Mouse (Mus musculus) ES-Bruce4 (cell line): ENCODE measurements around the gene Dcps. TPM values are rescaled to one million over a fixed set of nuclear protein-coding genes. Genes with fewer than 3 reads are reported as not detected.
A peak's percentile ranks its signal among the peaks of the same experiment; 100 is the strongest.

ENCODE experiments used
- H3K27ac ChIP-seq: 2 replicates; pipeline ENCODE4 v1.5.1; 2012; ENCODE audit warnings: low read length, inconsistent platforms; ENCODE audit not compliant: insufficient read depth
- H3K27me3 ChIP-seq: 2 replicates; pipeline ENCODE4 v1.6.1; 2012; ENCODE audit warnings: mild to moderate bottlenecking, low read length, inconsistent platforms; ENCODE audit not compliant: control insufficient read depth, poor library complexity, insufficient read depth, severe bottlenecking
- H3K36me3 ChIP-seq: 2 replicates; pipeline ENCODE4 v1.6.1; 2012; ENCODE audit warnings: inconsistent platforms, mild to moderate bottlenecking, low read length, moderate library complexity; ENCODE audit not compliant: control insufficient read depth, poor library complexity, insufficient read depth, severe bottlenecking
- H3K4me1 ChIP-seq: one replicate; pipeline ENCODE4 v1.8.1; 2011; ENCODE audit warnings: low read length; ENCODE audit not compliant: control insufficient read depth, insufficient read depth
- H3K4me3 ChIP-seq: 2 replicates; pipeline ENCODE4 v1.5.1; 2011; ENCODE audit warnings: low read depth, mild to moderate bottlenecking, low read length
- H3K9ac ChIP-seq: 2 replicates; pipeline ENCODE4 v1.6.1; 2012; ENCODE audit warnings: low read depth, mild to moderate bottlenecking, inconsistent platforms; ENCODE audit not compliant: poor library complexity, severe bottlenecking
- H3K9me3 ChIP-seq: replicated peaks from 2 replicates; pipeline ENCODE4 v1.6.1; 2012; ENCODE audit warnings: mild to moderate bottlenecking, low read length, inconsistent platforms; ENCODE audit not compliant: control insufficient read depth, poor library complexity, insufficient read depth, severe bottlenecking
- CTCF ChIP-seq: IDR thresholded peaks from one replicate; pipeline ENCODE4 v1.8.1; 2011; ENCODE audit warnings: low read depth, low read length
- EP300 ChIP-seq: IDR thresholded peaks from 2 replicates; pipeline ENCODE4 v1.6.1; 2011; ENCODE audit warnings: low read depth, low read length; ENCODE audit not compliant: insufficient read depth
- POLR2A ChIP-seq: IDR thresholded peaks from one replicate; pipeline ENCODE4 v1.8.1; 2011; ENCODE audit warnings: low read length; ENCODE audit not compliant: insufficient read depth
- polyA plus RNA-seq: library from polyadenylated mRNA; stranded (reverse); fragments of >200 nt; gene quantifications from 2 replicates; pipeline ENCODE4 v1.2.4, GENCODE M21; 2011; ENCODE audit warnings: low read depth; ENCODE audit not compliant: missing spikeins, insufficient read depth, insufficient read length

Gene Dcps
- polyA plus RNA-seq, 1 experiment: 41.4 TPM

- H3K9ac ChIP-seq: no peak overlapping the region
- H3K27me3 ChIP-seq: no peaks in the 10 kb centered on the region
- no peaks in the 10 kb centered on the region for H3K4me1 ChIP-seq
- H3K36me3 ChIP-seq: no peaks in the 10 kb centered on the region
- no peak overlapping the region for H3K4me3 ChIP-seq
- H3K27ac ChIP-seq: no peak overlapping the region
- TF ChIP-seq POLR2A: no peak
- no peak for TF ChIP-seq EP300
- no peak for TF ChIP-seq CTCF
- H3K9me3 ChIP-seq: no peaks in the 10 kb centered on the region
These were observed 53.2 kb downstream of the Dcps start for GRCm38 (mm10) chr9:35122551-35123266.

DNA sequence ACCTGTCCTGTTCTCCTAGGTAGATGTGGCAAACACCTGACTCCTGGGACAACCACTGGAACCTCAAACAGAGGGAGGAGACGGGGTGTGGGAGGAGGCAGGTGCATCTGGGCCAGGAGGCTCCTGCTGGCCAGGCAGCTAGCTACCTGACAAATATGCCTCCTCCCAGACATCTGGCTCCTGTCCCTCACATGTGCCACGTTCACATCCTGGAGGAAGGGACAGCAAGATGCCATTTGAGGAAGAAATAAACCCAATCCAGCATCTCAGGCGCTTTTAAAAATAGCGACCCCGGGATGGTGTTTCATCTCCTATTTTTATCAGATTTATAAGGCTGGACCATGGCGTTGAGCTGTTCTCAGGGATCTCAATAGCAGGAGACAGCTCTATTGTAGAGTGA is 56.7 kb downstream of the Dcps start, which contains the start of gene St3gal4:
St3gal4 (minus strand) TSS at position 101 of the 400 bp plus-strand sequence.
- H3K27ac ChIP-seq: no peak within 1 kb of the TSS
- H3K27me3 ChIP-seq: no peaks in the 10 kb centered on the region

GRCm38 (mm10) chr9:35118563-35118962 is 57.3 kb downstream of the Dcps start:
- no peak for TF ChIP-seq POLR2A
- TF ChIP-seq EP300: no peak
- no peak for TF ChIP-seq CTCF
- Histone ChIP-seq H3K27me3 (no peaks in the 10 kb centered on the region), H3K27ac (no peak overlapping the region), H3K4me1 (peaks cover 1% of the 10 kb centered on the region), H3K4me3 (no peak overlapping the region), H3K9me3 (no peaks in the 10 kb centered on the region), H3K36me3 (no peaks in the 10 kb centered on the region), H3K9ac (no peak overlapping the region)

More for the DNA sequence above, 56.7 kb downstream of the Dcps start, which contains the start of gene St3gal4:
- TF ChIP-seq POLR2A (no peak), EP300 (no peak), CTCF (no peak)
- H3K9me3 ChIP-seq: no peaks in the 10 kb centered on the region
- H3K9ac ChIP-seq: no peak within 1 kb of the TSS
- no peaks in the 10 kb centered on the region for H3K36me3 ChIP-seq
- no peak within 1 kb of the TSS for H3K4me3 ChIP-seq
- peaks cover 1% of the 10 kb centered on the region for H3K4me1 ChIP-seq

DNA sequence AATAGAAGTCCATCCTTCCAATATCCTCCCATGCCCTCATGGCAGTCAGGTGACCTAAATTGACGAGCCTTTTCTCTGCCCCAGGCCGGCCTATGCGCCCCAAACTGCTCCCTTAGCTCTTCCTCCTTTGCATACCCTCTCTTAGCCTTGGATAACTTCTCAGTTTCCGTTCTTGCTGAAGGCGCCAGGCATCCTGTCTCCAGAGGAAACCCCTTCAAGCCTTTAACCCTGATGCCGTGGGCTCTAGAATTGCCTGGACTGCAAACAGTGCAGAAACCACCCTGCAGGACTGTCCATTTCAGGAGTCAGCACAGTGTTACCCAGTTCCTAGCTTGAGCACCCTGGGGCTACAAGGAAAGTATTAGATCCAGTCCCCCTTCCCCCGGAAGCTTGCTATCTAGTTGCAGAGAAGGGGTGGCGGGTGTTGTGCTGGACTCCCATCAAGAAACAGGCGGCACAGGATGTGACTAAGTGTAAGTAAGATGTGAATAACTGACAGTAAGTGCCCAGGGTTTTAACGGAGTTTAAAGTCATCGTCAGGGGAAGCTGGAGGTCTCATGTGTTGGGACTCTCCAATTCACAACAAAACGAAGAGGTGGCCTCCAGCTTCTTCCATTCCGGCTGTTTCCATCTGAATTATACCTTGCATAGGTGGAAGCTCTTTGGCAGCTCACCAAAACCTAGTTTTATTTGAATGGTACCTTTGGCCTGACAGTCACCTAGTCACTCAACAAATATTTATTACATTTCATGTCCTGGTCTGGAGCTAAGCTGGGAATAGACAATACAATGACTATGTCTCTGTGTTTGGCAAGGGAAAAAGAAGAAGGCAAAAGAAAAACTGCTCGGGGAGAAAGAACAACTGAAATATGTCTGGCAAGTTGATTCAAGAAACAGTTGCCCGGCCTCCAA is 58.2 kb downstream of the Dcps start:
- Histone ChIP-seq H3K27ac (no peak overlapping the region), H3K27me3 (no peaks in the 10 kb centered on the region), H3K9me3 (no peaks in the 10 kb centered on the region), H3K36me3 (no peaks in the 10 kb centered on the region), H3K4me3 (peak overlapping the region; percentile 70), H3K9ac (peak overlapping the region; percentile 40), H3K4me1 (peaks cover 3% of the 10 kb centered on the region)
- TF ChIP-seq POLR2A (no peak), CTCF (no peak), EP300 (no peak)

- Histone ChIP-seq H3K9me3 (no peaks in the 10 kb centered on the region), H3K9ac (peak overlapping the region; percentile 40), H3K4me1 (peaks cover 3% of the 10 kb centered on the region), H3K4me3 (peak overlapping the region; percentile 94), H3K27ac (no peak overlapping the region), H3K36me3 (no peaks in the 10 kb centered on the region), H3K27me3 (no peaks in the 10 kb centered on the region)
- TF ChIP-seq EP300 (peak; percentile 33; the same call in 1 of the 2 replicates), POLR2A (peak; percentile 65), CTCF (no peak)
These were observed 59.2 kb downstream of the Dcps start for GRCm38 (mm10) chr9:35116391-35117381.
